Mouse (Mus musculus) urinary bladder, postnatal 14 days (tissue): ENCODE results near the gene Btnl6.
"Not testable (repeated sequence)": the region's sequence is repeated elsewhere in the genome, so short reads cannot be mapped to it uniquely, and the experiment has no call there.

Experiments used
- DNase-seq: peaks from one replicate; pipeline ENCODE4 v3.0.0; 2021; ENCODE audit warnings: low spot score

The Btnl6 gene

GRCm38 (mm10) chr17:34517252-34517651 is at the start of gene Btnl6:
Btnl6 (minus strand) TSS chr17:34517352.
- no peak for DNase-seq

DNA sequence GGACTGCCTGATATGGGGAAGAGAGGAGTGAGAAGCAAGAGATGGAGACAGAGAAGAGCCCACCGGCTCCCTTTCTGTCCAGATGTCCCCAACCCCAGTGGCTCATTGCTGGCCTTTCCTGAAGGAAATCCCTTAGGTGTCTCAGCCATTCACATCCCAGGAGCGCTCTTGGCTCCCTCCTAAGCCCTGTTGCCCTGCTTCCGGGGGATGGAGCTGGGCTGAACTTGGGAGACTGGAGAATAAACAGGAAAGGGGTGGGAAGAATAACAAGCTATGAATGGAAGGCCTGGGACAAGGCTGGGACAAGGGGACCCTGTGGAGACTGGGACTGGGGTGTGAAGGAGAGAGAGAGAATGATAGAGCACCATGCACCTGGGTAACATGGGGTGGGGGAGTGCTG is 47.6 kb upstream of the Btnl6 start:
- no peak for DNase-seq

- DNase-seq: no peak
These were observed 46.9 kb upstream of the Btnl6 start, which contains the start of gene Notch4 for GRCm38 (mm10) chr17:34564003-34564421. Notch4 (plus strand) TSS chr17:34564268.

GRCm38 (mm10) chr17:34563354-34563753 is 46.2 kb upstream of the Btnl6 start:
- no peak for DNase-seq

DNA sequence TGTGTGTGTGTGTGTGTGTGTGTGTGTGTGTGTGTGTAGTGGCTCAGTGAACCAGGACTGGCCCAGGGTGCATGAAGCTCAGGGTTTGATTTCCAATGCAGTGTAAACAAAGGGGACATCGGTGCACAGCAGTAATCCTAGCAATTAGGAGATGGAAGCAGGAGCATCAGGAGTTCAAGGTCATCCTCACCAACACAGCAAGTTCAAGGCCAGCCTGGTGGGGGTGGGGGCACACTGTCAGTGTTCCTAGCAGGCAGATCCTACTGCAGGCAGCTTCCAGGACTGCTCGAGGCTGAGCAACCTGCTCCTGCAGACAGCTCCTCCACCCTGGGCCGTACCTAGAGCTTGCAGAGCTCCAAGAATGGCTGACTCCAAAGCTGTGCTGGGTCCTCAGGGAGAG is 45.4 kb upstream of the Btnl6 start:
- no peak for DNase-seq

- DNase-seq: no peak
These were observed 44.0 kb upstream of the Btnl6 start for GRCm38 (mm10) chr17:34561200-34561599.

DNA sequence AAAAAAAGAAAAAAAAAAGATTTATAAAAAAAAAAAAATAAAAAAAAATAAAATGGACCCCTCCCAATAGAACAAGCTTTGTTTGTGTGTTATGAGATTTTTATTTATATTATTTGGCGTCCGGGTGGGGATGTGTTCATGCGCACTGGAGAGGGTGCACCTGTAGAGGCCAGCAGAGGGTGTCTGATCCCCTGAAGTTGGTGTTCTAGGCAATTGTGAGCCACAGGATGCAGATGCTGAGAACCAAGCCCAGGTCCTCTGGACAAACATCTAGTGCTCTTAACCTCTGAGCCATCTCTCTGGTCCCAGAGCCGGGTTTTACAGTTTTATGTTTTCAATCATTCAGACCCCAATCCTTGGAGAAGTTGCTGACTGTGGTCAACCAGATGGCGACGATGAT is 43.3 kb upstream of the Btnl6 start:
- DNase-seq: no peak

DNA sequence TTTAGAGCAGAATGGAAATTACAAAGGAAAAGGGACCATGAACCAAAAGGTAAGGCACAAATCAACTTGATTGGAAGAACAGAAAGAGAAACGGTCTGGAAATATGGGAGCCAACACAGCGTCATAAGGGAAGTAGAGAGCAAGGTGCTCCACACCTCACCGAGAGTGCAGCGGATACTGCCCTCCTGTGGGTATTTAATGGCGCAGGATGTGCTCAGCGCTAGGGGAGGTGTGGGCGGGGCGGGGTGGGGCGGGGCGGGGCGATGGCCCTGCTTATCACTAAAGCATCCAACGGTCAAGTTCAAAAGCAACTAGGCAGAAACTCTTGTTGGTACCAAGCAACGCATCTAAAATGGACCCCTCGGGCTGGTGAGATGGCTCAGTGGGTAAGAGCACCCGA is 42.7 kb upstream of the Btnl6 start:
- DNase-seq: no peak

DNA sequence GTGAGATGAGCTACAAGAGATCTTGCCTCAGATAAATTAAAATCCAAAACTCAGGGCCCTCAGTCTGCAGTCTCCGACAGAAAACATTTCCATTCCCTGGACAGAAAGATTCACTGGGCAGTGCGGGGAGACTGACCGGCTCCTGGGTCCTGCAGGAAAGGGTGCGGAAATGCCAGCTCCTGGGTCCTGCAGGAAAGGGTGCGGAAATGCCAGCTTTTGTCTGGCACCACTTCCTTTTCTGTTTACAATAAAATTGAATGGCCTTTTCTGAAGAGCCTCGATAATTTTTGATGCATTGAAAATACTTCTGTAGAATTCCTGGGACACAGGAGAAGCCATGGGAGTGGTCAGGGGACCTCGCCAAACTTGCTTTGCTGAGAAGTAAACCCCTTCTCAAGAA is 42.0 kb upstream of the Btnl6 start:
- no peak for DNase-seq

- DNase-seq: no peak
These were observed 40.3 kb upstream of the Btnl6 start for GRCm38 (mm10) chr17:34557411-34557810.

DNA sequence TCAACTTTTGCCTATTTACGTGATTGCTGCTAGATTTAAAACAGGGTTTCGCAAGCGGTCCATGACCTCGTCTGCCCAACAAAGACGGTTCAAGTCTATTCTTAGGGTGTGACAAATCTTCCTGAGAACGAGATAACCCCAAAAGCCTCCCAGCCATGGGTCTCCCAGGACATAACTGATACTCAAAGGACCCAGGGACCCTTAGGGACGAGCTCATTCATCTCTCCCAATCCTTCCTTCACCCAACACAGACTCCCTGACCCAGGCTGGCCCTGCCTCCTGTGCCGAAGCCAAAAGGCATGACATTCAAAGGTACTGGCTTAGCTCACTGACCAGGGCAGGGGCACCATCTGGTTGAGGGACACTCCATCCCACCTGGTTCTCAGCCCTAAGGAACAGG is 39.3 kb upstream of the Btnl6 start:
- no peak for DNase-seq

DNA sequence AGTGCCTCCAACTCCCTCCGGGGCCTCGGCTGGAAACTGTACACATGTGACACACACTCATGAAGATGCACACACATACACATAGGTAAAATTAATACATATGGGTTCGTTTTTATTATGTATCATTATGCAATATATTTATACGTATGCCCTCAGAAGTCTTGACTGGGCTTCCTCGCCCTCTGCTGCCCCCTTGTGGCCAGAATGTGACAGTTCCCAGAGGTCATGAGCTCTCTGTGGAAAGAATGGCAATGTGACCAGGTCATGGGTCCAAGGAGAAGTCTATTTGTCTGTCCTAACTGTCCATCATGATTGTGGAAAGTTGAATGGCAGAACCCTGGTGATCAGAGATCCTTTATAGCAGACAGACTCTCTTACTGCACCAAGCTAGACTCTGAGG is 38.3 kb upstream of the Btnl6 start:
- peak; percentile 84 for DNase-seq

DNA sequence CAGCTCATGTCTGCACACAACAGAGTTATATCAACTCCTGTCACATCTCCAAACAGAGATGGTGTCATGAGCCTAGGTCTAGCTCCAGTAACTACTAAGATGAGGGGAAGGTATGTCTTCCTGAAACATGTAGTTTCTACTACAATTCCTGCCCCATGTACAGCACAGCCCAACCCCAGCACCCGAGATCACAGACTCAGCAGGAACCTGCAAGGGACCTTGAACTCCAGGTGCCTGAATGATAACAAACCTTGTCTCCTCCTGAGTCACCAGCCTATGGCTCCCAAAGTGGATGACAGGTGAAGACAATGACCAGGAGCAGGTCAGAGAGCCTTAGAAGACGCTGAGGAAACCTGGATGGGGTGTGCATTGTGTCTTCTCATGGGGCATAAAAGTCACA is 32.7 kb upstream of the Btnl6 start:
- DNase-seq: no peak

DNA sequence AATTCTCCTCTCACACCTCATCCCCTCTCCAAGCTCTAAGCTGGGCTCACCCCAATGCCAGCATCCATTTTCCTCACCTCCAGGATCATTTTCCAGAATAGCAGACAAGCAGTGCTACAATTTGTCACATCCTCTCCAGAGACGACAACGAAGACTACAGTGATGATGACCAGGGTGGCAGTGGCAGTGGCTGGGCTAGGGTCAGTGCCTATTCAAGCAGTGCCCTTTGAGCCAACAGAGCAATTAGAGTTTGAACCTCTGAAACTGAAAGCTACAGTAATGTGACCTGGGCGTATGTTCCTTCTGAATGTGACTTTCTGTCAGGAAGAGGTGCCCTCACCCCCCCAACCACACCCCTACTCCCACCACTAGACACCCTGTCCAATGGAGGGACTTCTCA is 32.0 kb upstream of the Btnl6 start:
- DNase-seq: no peak

DNA sequence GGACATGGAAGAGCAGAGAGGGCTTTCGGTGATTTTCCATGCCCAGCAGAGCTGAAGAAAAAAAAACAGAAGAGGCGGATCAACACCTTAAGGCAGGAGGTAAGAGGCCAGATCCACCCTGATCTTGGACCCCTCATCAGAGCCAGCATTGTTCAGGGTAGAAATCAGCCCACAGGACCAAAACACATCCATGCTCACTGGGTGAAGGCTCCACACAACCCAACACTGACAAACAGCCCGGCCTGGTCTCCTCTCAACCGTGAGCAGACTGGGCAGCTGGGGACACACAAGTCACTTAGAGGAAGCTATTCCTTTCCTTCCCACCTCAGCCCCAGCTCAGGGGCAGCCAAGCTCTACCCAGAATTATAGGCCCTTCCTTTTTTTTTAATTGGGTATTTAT is 30.4 kb upstream of the Btnl6 start:
- DNase-seq: no peak

- DNase-seq: no peak
These were observed 29.6 kb upstream of the Btnl6 start for GRCm38 (mm10) chr17:34546797-34547196.

DNA sequence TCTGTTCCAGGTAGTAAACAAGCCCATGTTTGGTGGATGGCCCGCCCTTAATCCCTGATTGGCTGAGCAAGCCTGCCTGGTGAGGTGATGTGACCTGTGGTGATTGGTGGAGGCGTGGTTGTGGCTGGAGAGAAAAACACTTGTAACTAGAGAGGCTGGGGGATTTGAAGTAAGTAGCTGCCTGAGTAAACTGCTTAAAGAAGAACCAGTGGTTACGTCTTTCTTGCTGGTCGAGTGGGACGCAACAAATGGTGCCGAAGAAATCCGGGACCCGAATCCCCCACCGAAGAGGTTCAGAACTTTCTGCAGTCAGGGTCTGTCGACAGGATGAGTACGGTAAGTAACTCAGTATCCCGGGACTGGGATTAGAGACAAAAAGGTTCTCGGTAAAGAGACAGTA is 26.4 kb upstream of the Btnl6 start:
- DNase-seq: not testable (repeated sequence)

- no peak for DNase-seq
These were observed 15.5 kb upstream of the Btnl6 start for GRCm38 (mm10) chr17:34532671-34533070.

- no peak for DNase-seq
These were observed 1.8 kb upstream of the Btnl6 start for GRCm38 (mm10) chr17:34519001-34519400.

DNA sequence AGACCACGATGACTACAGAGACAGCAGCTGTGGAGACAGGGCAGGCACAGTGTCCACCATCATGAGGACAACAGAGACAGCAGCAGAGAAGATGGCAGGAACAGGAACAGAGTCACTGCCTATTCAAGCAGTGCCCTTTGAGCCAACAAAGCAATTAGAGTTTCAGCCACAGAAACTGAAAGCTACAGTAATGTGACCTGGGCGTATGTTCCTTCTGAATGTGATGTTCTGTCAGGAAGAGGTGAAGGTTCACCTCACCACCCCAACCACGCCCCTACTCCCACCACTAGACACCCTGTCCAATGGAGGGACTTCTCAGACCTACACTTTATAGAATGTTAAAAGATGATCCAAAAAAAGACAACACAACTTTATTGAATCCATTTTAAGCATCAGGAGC is 1.4 kb upstream of the Btnl6 start:
- not testable (repeated sequence) for DNase-seq

GRCm38 (mm10) chr17:34517795-34518194 is 643 bp upstream of the Btnl6 start:
- no peak for DNase-seq

- no peak for DNase-seq
These were observed 638 bp downstream of the Btnl6 start for GRCm38 (mm10) chr17:34516514-34516913.

DNA sequence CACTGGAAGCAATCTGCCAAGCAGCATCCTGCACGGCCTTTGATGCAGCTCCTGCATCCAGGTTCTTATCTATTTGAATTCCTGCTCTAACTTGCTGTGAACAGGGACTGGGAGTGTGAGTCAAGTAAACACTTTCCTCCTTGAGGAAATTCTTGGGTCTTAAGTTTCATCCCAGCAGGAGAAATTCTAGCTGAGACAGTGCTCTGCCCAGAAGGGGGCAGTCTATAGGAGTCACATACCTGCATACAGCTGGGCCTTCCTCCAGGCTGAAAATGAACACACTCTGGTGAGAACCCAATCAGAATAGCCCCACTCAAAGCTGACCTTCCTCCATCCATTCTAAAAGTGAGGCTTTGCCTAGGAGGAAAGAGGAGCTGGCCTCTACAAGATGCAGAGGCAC is 5.4 kb downstream of the Btnl6 start:
- not testable (repeated sequence) for DNase-seq

DNA sequence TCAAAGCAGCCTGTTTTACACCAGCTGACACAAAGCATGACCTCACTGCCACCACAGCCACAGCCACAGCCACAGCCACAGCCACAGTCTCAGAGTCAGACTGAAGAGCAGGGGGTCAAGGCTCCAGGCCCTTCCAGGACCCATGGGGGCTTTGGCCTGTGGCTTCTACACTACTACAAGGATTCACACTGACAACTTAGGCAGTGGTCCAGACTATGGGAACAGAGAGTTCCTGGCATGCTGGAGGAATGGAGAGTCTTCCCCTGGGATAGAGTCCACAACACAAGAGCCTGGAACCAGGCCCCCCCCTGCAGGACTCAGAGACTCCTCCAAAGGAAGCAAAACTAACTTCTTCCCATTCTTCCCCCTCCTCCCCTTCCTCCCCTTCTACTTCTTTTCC is 9.6 kb downstream of the Btnl6 start:
- DNase-seq: no peak

- not testable (repeated sequence) for DNase-seq
These were observed 19.4 kb downstream of the Btnl6 start for GRCm38 (mm10) chr17:34497726-34498125.
